Mouse (Mus musculus) small intestine, adult 2 months (tissue): ENCODE measurements around the gene Dido1. TPM values are rescaled to one million over a fixed set of nuclear protein-coding genes. Genes with fewer than 3 reads are reported as not detected.

ENCODE experiments used
- H3K27ac ChIP-seq: fragments of 200-500 bp; 2 replicates; pipeline ENCODE4 v1.5.1; 2012; ENCODE audit warnings: low read depth, low read length, control low read depth, inconsistent platforms; ENCODE audit not compliant: insufficient read depth
- H3K27me3 ChIP-seq: fragments of 200-500 bp; 2 replicates; pipeline ENCODE4 v1.6.1; 2012; ENCODE audit warnings: mild to moderate bottlenecking, moderate library complexity, low read length, inconsistent platforms; ENCODE audit not compliant: control insufficient read depth, insufficient read depth
- H3K36me3 ChIP-seq: fragments of 200-500 bp; 2 replicates; pipeline ENCODE4 v1.6.1; 2012; ENCODE audit warnings: mild to moderate bottlenecking, low read length, control low read depth, inconsistent platforms; ENCODE audit not compliant: control insufficient read depth, insufficient read depth
- H3K4me1 ChIP-seq: fragments of 200-500 bp; 2 replicates; pipeline ENCODE4 v1.6.1; 2012; ENCODE audit warnings: low read length, inconsistent platforms, mixed read lengths; ENCODE audit not compliant: control insufficient read depth, insufficient read depth, insufficient read length
- H3K4me3 ChIP-seq: fragments of 200-500 bp; 2 replicates; pipeline ENCODE4 v1.5.1; 2012; ENCODE audit warnings: low read depth, mild to moderate bottlenecking, control low read depth, inconsistent platforms, low read length, moderate library complexity
- CTCF ChIP-seq: fragments of 200-500 bp; IDR thresholded peaks from 2 replicates; pipeline ENCODE4 v1.5.1; 2012; ENCODE audit warnings: low read depth, mild to moderate bottlenecking, control low read depth, inconsistent platforms, low read length, moderate library complexity, mixed read lengths; ENCODE audit not compliant: insufficient replicate concordance, insufficient read length; ENCODE audit errors: extremely low read depth
- POLR2A ChIP-seq: fragments of 200-500 bp; IDR thresholded peaks from 2 replicates; pipeline ENCODE4 v1.6.1; 2012; ENCODE audit warnings: low read depth, mild to moderate bottlenecking, control low read depth, inconsistent platforms, low read length, moderate library complexity
- WGBS: fragments of 180-500 bp; shearing (Covaris S2); methylation state at CpG from one replicate; pipeline ENCODE4 v1.1.7; 2018; 5-methylcytosine and 5-hydroxymethylcytosine counted together
- polyA plus RNA-seq: library from polyadenylated mRNA; depleted of rRNA; stranded (reverse); fragments of >200 nt; gene quantifications from 2 replicates; pipeline ENCODE4 v1.2.3, GENCODE M21; 2012

Gene Dido1
- polyA plus RNA-seq, 1 experiment, result 7.3 TPM

DNA sequence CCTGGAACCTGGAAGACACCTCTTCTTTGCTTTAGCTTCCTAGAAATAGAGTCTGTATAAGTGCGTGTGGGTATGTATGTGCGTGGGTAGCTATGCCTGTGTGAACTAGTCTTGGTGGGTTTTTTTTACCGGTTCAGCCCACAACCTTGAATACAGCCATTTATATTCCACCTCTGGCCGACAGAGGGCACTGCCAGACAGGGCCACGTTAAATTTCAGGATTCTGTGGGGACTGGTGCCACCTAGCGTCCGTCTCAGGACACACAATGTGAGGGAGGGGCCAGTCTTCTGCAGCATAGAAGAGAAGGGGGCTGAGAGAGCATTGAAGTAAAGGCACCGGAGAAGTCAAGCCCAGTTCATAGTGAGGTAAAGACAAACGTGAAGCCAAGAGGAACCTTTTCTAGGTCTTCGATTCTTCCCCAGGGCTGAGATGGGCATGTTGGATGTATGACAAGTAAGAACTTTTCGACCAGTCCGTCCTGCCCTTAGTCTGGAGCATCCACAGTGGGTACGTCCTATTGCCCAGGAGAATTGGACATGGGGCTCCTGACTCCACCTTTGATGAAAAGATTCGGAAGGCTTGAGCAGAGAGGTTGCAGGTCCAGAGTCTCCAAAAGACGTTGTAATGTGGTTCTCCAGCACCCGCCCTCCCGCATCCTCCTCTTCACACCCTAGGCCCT is 35.6 kb upstream of the Dido1 start:
- H3K27ac ChIP-seq, result no peak overlapping the region
- WGBS, result 32% methylated on average over 17 of the region's 17 CpGs

DNA sequence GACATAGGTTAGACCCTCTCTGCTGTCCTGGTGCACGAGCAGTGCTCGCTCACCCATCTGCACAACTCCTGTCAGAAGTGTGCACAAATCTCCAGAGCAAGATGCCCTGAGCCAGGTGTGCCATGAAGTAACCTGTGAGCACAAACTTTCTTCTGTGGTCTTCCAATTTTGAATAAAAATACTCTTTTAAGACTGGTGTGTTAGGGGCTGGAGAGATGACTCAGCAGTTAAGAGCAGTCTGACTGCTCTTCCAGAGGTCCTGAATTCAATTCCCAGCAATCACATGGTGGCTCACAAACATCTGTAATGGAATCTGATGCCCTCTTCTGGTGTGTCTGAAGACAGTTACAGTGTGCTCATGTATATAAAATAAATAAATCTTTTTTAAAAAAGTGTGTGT is 33.5 kb upstream of the Dido1 start:
- Histone ChIP-seq H3K4me3 (no peak overlapping the region), H3K36me3 (no peaks in the 10 kb centered on the region), H3K27me3 (no peaks in the 10 kb centered on the region), H3K4me1 (no peaks in the 10 kb centered on the region), H3K27ac (no peak overlapping the region)
- TF ChIP-seq CTCF (no peak), POLR2A (no peak)
- WGBS, result 88% methylated on average over 2 of the region's 2 CpGs

More for the DNA sequence above, 35.6 kb upstream of the Dido1 start:
- Histone ChIP-seq H3K4me1 (no peaks in the 10 kb centered on the region), H3K27me3 (no peaks in the 10 kb centered on the region), H3K36me3 (no peaks in the 10 kb centered on the region), H3K4me3 (no peak overlapping the region)
- TF ChIP-seq POLR2A (no peak), CTCF (peak; percentile 100)

DNA sequence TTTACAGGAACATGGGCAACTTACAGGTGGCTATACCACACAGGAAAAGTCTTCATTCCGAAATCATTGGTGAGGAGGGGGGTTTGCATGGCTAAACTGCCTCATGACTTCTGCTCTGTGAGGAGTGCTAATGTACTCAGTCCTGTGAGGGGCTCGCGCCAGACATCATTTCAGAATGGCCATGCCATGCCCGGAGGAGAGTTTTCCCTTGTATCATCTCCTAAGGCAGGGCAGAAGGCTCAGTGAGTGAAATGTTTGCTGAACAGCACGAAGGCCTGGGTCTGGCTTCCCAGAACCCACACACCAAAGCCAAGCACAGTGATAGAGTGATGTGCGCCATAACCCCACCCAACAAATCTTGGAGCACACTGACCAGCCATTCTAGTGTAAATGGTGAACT is 33.0 kb upstream of the Dido1 start:
- 79% methylated on average over 6 of the region's 6 CpGs for WGBS

GRCm38 (mm10) chr2:180741421-180741820 is 31.6 kb upstream of the Dido1 start:
- Histone ChIP-seq H3K4me1 (no peaks in the 10 kb centered on the region), H3K4me3 (no peak overlapping the region)

More for the DNA sequence above, 33.0 kb upstream of the Dido1 start:
- no peaks in the 10 kb centered on the region for H3K36me3 ChIP-seq
- no peak for TF ChIP-seq POLR2A
- no peak for TF ChIP-seq CTCF
- H3K27me3 ChIP-seq, result no peaks in the 10 kb centered on the region
- H3K27ac ChIP-seq, result no peak overlapping the region
- H3K4me3 ChIP-seq, result no peak overlapping the region
- no peaks in the 10 kb centered on the region for H3K4me1 ChIP-seq

DNA sequence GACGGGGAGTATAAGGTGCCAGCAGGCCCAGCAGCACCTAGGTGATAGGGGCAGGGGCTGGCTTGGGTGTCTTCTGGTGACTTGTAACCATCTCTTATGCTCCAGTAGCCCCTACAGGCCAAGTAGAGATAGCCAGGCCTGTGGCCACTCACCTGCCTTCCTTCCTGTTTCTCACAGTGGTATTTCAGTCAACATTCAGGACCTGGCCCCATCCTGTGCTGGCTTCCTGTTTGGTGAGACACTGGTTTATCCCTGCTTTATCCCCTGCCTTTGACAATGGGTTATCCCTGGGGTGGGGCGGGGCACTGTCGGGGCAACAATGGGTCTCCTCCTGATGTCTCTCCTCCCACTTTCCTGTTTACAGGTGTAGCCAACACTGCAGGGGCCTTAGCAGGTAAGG is 30.6 kb upstream of the Dido1 start:
- no peaks in the 10 kb centered on the region for H3K27me3 ChIP-seq
- no peaks in the 10 kb centered on the region for H3K4me1 ChIP-seq
- H3K27ac ChIP-seq, result no peak overlapping the region
- TF ChIP-seq POLR2A (no peak), CTCF (no peak)
- no peak overlapping the region for H3K4me3 ChIP-seq
- 42% methylated on average over 3 of the region's 3 CpGs for WGBS
- no peaks in the 10 kb centered on the region for H3K36me3 ChIP-seq

More at GRCm38 (mm10) chr2:180741421-180741820, 31.6 kb upstream of the Dido1 start:
- TF ChIP-seq POLR2A (no peak), CTCF (no peak)
- H3K27ac ChIP-seq, result no peak overlapping the region
- H3K36me3 ChIP-seq, result no peaks in the 10 kb centered on the region
- H3K27me3 ChIP-seq, result no peaks in the 10 kb centered on the region
- WGBS, result 50% methylated on average over 7 of the region's 7 CpGs

DNA sequence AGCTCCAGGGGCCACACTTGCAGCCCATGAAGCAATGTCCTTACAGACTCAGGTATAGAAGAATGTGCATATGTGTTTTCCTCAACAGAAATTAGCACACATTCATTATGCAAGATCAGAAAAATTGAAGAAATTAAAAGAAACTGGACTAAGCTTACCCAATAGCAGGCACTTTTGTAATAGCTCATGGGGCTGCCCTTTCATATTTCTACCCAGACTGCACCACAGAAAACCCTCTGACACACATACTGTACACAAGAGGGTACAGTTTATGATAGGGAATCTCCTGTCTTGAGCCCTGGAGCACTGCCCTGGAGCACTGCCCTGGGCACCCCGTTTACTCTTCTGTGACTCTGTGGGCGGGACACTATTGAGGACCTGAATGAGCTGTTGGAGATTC is 28.2 kb upstream of the Dido1 start:
- no peak overlapping the region for H3K27ac ChIP-seq
- TF ChIP-seq POLR2A, result no peak
- no peak for TF ChIP-seq CTCF
- no peaks in the 10 kb centered on the region for H3K4me1 ChIP-seq
- H3K36me3 ChIP-seq, result no peaks in the 10 kb centered on the region
- no peak overlapping the region for H3K4me3 ChIP-seq
- no peaks in the 10 kb centered on the region for H3K27me3 ChIP-seq
- WGBS, result 75% methylated on average over 2 of the region's 2 CpGs

DNA sequence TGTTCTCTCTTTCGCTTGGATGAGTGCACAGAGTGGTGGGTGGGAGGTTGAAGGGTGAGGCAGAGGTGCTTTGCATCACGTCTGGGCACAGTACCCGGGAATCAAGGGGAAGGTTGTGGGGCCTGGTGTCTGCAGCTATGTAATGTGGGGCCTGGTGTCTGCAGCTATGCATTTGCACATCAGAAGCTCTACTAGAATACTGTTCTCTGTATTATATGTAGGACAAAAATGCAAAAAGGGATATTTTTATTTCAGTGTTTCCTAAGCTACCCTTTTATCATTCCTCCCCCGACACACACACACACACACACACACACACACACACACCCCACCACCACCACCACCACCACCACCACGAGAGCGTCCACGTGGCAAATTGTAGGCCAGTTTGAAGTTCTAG is 25.4 kb upstream of the Dido1 start:
- WGBS, result 84% methylated on average over 7 of the region's 7 CpGs
- Histone ChIP-seq H3K4me1 (peaks cover 9% of the 10 kb centered on the region), H3K4me3 (no peak overlapping the region), H3K36me3 (no peaks in the 10 kb centered on the region), H3K27me3 (no peaks in the 10 kb centered on the region), H3K27ac (no peak overlapping the region)
- TF ChIP-seq CTCF (no peak), POLR2A (no peak)
